Mouse (Mus musculus) CH12.LX (cell line): Measurements from ENCODE around the gene Gm815. TPM values are rescaled to one million over a fixed set of nuclear protein-coding genes. Genes with fewer than 3 reads are reported as not detected.

Experiments
- DNase-seq: peaks from one replicate; pipeline ENCODE4 v3.0.0-alpha.2; 2013; ENCODE audit errors: extremely low read depth
- H3K27ac ChIP-seq: 2 replicates; pipeline ENCODE4 v1.5.1; 2012; ENCODE audit warnings: low read depth, mild to moderate bottlenecking, control low read depth, moderate library complexity; ENCODE audit not compliant: insufficient read depth
- H3K27me3 ChIP-seq: replicated peaks from 2 replicates; pipeline ENCODE3; 2012; ENCODE audit warnings: inconsistent platforms
- H3K36me3 ChIP-seq, 2 experiments: replicated peaks in 1 of 2; 2 replicates each; pipeline versions ENCODE3 to v1.6.1; 2012; ENCODE audit warnings: inconsistent platforms in 1 of 2, low read length in 1 of 2, mild to moderate bottlenecking in 1 of 2, mixed read lengths in 1 of 2, moderate library complexity in 1 of 2; ENCODE audit not compliant: control insufficient read depth in 1 of 2, insufficient read depth in 1 of 2
- H3K4me1 ChIP-seq, 2 experiments: 2 replicates each; pipeline ENCODE4 v1.6.1; 2012; ENCODE audit warnings: inconsistent platforms in 1 of 2, moderate library complexity in 1 of 2; ENCODE audit not compliant: insufficient read depth in 2 of 2, control insufficient read depth in 1 of 2
- H3K4me2 ChIP-seq: 2 replicates; pipeline ENCODE4 v1.6.1; 2012; ENCODE audit warnings: low read depth, mild to moderate bottlenecking, control low read depth; ENCODE audit not compliant: poor library complexity, insufficient read depth, severe bottlenecking
- H3K4me3 ChIP-seq, 3 experiments: fragments of 150-350 bp in 1 of 3; sonication (generic) in 1 of 3; replicated peaks in 1 of 3; 2 replicates each; pipeline versions ENCODE3 to v1.5.1; 2011 to 2012; ENCODE audit warnings: low read depth in 2 of 3, low read length in 2 of 3, mild to moderate bottlenecking in 2 of 3, moderate library complexity in 2 of 3, control low read depth in 1 of 3, improper control_type of control experiment in 1 of 3, inconsistent platforms in 1 of 3, mixed read lengths in 1 of 3; ENCODE audit not compliant: poor library complexity in 1 of 3
- H3K79me2 ChIP-seq: replicated peaks from 2 replicates; pipeline ENCODE4 v1.6.1; 2012; ENCODE audit warnings: mild to moderate bottlenecking, moderate library complexity; ENCODE audit not compliant: control insufficient read depth, poor library complexity, insufficient read depth, severe bottlenecking; ENCODE audit errors: extremely low read depth
- H3K9ac ChIP-seq: 2 replicates; pipeline ENCODE4 v1.6.1; 2012; ENCODE audit warnings: low read depth, mild to moderate bottlenecking, control low read depth, moderate library complexity; ENCODE audit not compliant: insufficient read depth
- H3K9me3 ChIP-seq: replicated peaks from 2 replicates; pipeline ENCODE3; 2012; ENCODE audit warnings: low read length, inconsistent platforms, mixed read lengths
- BHLHE40 ChIP-seq: IDR thresholded peaks from 2 replicates; pipeline ENCODE4 v1.6.1; 2011; ENCODE audit warnings: mild to moderate bottlenecking, low read depth, low read length, improper control_type of control experiment
- E2F4 ChIP-seq: IDR thresholded peaks from 2 replicates; pipeline ENCODE4 v1.6.1; 2011; ENCODE audit warnings: low read depth, low read length, improper control_type of control experiment; ENCODE audit not compliant: insufficient replicate concordance
- EP300 ChIP-seq: IDR thresholded peaks from 2 replicates; pipeline ENCODE4 v1.6.1; 2011; ENCODE audit warnings: low read length, improper control_type of control experiment
- ETS1 ChIP-seq: conservative IDR thresholded peaks from 2 replicates; pipeline ENCODE4 v1.6.1; 2012; ENCODE audit warnings: low read depth, mild to moderate bottlenecking, inconsistent platforms, low read length, improper control_type of control experiment, moderate library complexity
- GABPA ChIP-seq: IDR thresholded peaks from 2 replicates; pipeline ENCODE4 v1.6.1; 2012; ENCODE audit warnings: low read depth, low read length, improper control_type of control experiment, inconsistent platforms; ENCODE audit not compliant: insufficient replicate concordance
- HCFC1 ChIP-seq: IDR thresholded peaks from 2 replicates; pipeline ENCODE4 v1.6.1; 2012; ENCODE audit warnings: low read depth, mild to moderate bottlenecking, inconsistent platforms, low read length, improper control_type of control experiment
- IRF4 ChIP-seq: IDR thresholded peaks from 2 replicates; pipeline ENCODE4 v1.6.1; 2014; ENCODE audit warnings: low read depth, mild to moderate bottlenecking, inconsistent platforms, low read length, improper control_type of control experiment
- JUN ChIP-seq: IDR thresholded peaks from 2 replicates; pipeline ENCODE4 v1.6.1; 2011; ENCODE audit warnings: low read depth, mild to moderate bottlenecking, low read length, improper control_type of control experiment, moderate library complexity; ENCODE audit not compliant: insufficient read depth
- KAT2A ChIP-seq: IDR thresholded peaks from 2 replicates; pipeline ENCODE4 v1.6.1; 2012; ENCODE audit warnings: low read length, improper control_type of control experiment, inconsistent platforms; ENCODE audit not compliant: insufficient replicate concordance
- MAX ChIP-seq: IDR thresholded peaks from 2 replicates; pipeline ENCODE4 v1.6.1; 2011; ENCODE audit warnings: low read length, improper control_type of control experiment
- MYC ChIP-seq: IDR thresholded peaks from 2 replicates; pipeline ENCODE4 v1.6.1; 2011; ENCODE audit warnings: low read depth, mild to moderate bottlenecking, improper control_type of control experiment, low read length
- NELFE ChIP-seq: IDR thresholded peaks from 2 replicates; pipeline ENCODE4 v1.6.1; 2011; ENCODE audit warnings: low read depth, low read length, improper control_type of control experiment
- NRF1 ChIP-seq: IDR thresholded peaks from 2 replicates; pipeline ENCODE4 v1.6.1; 2014; ENCODE audit warnings: low read depth, mild to moderate bottlenecking, inconsistent platforms, low read length, improper control_type of control experiment, moderate library complexity
- PAX5 ChIP-seq: IDR thresholded peaks from 2 replicates; pipeline ENCODE4 v1.6.1; 2012; ENCODE audit warnings: low read length, inconsistent platforms, mixed read lengths
- RAD21 ChIP-seq: IDR thresholded peaks from 2 replicates; pipeline ENCODE4 v1.6.1; 2011; ENCODE audit warnings: low read depth, mild to moderate bottlenecking, low read length, improper control_type of control experiment, moderate library complexity
- RCOR1 ChIP-seq: conservative IDR thresholded peaks from 2 replicates; pipeline ENCODE4 v1.6.1; 2012; ENCODE audit warnings: low read depth, mild to moderate bottlenecking, inconsistent platforms, low read length, improper control_type of control experiment
- SIN3A ChIP-seq: IDR thresholded peaks from 2 replicates; pipeline ENCODE4 v1.6.1; 2012; ENCODE audit warnings: low read length, improper control_type of control experiment, inconsistent platforms
- TBP ChIP-seq: conservative IDR thresholded peaks from 2 replicates; pipeline ENCODE4 v1.6.1; 2011; ENCODE audit warnings: low read depth, low read length, improper control_type of control experiment
- TCF12 ChIP-seq: IDR thresholded peaks from 2 replicates; pipeline ENCODE4 v1.6.1; 2014; ENCODE audit warnings: low read depth, mild to moderate bottlenecking, inconsistent platforms, low read length, improper control_type of control experiment
- USF1 ChIP-seq: IDR thresholded peaks from 2 replicates; pipeline ENCODE4 v1.6.1; 2014; ENCODE audit warnings: low read depth, mild to moderate bottlenecking, inconsistent platforms, low read length, improper control_type of control experiment
- USF2 ChIP-seq: conservative IDR thresholded peaks from 2 replicates; pipeline ENCODE4 v1.6.1; 2011; ENCODE audit warnings: low read depth, low read length, improper control_type of control experiment
- ZKSCAN1 ChIP-seq: IDR thresholded peaks from 2 replicates; pipeline ENCODE4 v1.6.1; 2012; ENCODE audit warnings: low read depth, inconsistent platforms, low read length, improper control_type of control experiment, borderline replicate concordance
- ZMIZ1 ChIP-seq: IDR thresholded peaks from 2 replicates; pipeline ENCODE4 v1.6.1; 2012; ENCODE audit warnings: low read depth, mild to moderate bottlenecking, inconsistent platforms, low read length, improper control_type of control experiment
- ZNF384 ChIP-seq: IDR thresholded peaks from 2 replicates; pipeline ENCODE4 v1.6.1; 2012; ENCODE audit warnings: low read depth, low read length, improper control_type of control experiment, inconsistent platforms
- dilution Hi-C: fragments of 300-500 bp; cut with MboI; formaldehyde crosslinking; loops from 2 replicates; pipeline ENCODE4 v1.14.3; 2020; ENCODE audit warnings: low sequenced_read_pairs; ENCODE audit not compliant: extremely low pct_unique_long_range_greater_than_20kb, extremely low pct_ligation_motif_present
- in situ Hi-C: fragments of 300-500 bp; cut with MboI; formaldehyde crosslinking; loops from 3 replicates; pipeline ENCODE4 v1.14.3; 2019; ENCODE audit warnings: low sequenced_read_pairs, low pct_ligation_motif_present, low pct_unique_long_range_greater_than_20kb, mixed read lengths
- polyA plus RNA-seq: library from polyadenylated mRNA; unstranded; fragments of >175 nt; gene quantifications from 2 replicates; pipeline ENCODE4 v1.2.1, GENCODE M21; 2012; ENCODE audit warnings: low read depth; ENCODE audit not compliant: insufficient read length
- total RNA-seq, 2 experiments: library from RNA; depleted of rRNA; stranded (reverse); fragments of 300-350 nt in 1 of 2; fragments of >200 nt in 1 of 2; gene quantifications; 2 replicates each; pipeline ENCODE4 v1.2.3; 2012 to 2014

The Gm815 gene
- total and polyA plus RNA-seq, 3 experiments = not detected

- Histone ChIP-seq H3K9ac (no peak overlapping the region), H3K27ac (no peak overlapping the region), H3K4me1 (peaks cover 2 to 31% of the 10 kb centered on the region in 2 experiments; a peak in 3 of 4 replicates), H3K36me3 (no peaks in the 10 kb centered on the region), H3K4me2 (no peak overlapping the region)
- dilution Hi-C loops = no loop called here
- no peak for TF ChIP-seq E2F4
- TF ChIP-seq ZNF384 = no peak
- no peak for TF ChIP-seq TCF12
- TF ChIP-seq ZKSCAN1 = no peak
- no peak for TF ChIP-seq USF1
- TF ChIP-seq PAX5 = no peak
- no peak for TF ChIP-seq MAX
- no peak for TF ChIP-seq JUN
- no peak for TF ChIP-seq KAT2A
- TF ChIP-seq BHLHE40 = no peak
- no peak for TF ChIP-seq RCOR1
- TF ChIP-seq USF2 = no peak
- no peak for TF ChIP-seq HCFC1
- no peak for TF ChIP-seq NELFE
- no peak for TF ChIP-seq TBP
- TF ChIP-seq IRF4 = no peak
- no peak for TF ChIP-seq MYC
- TF ChIP-seq NRF1 = no peak
- TF ChIP-seq ZMIZ1 = no peak
- TF ChIP-seq, all 38 proteins: peak for 0
- no peak for DNase-seq
- in situ Hi-C loops = no loop called here
- no peaks in the 10 kb centered on the region for H3K27me3 ChIP-seq
- H3K4me3 ChIP-seq = no peak overlapping the region
- no peaks in the 10 kb centered on the region for H3K79me2 ChIP-seq
- no peaks in the 10 kb centered on the region for H3K9me3 ChIP-seq
Measured at GRCm38 (mm10) chr19:26854661-26855060, 31.0 kb upstream of the Gm815 start.

GRCm38 (mm10) chr19:26855152-26855551, 30.5 kb upstream of the Gm815 start:
- in situ Hi-C loops = no loop called here
- peaks cover 2 to 28% of the 10 kb centered on the region in 2 experiments; a peak in 3 of 4 replicates for H3K4me1 ChIP-seq
- no peak for TF ChIP-seq MYC
- TF ChIP-seq USF1 = no peak
- TF ChIP-seq TCF12 = no peak
- no peak for TF ChIP-seq MAX
- no peak for TF ChIP-seq ETS1
- TF ChIP-seq BHLHE40 = no peak
- TF ChIP-seq USF2 = no peak
- TF ChIP-seq SIN3A = no peak
- no peak for TF ChIP-seq EP300
- no peak for TF ChIP-seq NELFE
- no peak for TF ChIP-seq GABPA
- no peak for TF ChIP-seq RAD21
- TF ChIP-seq, all 38 proteins: peak for 0

More at GRCm38 (mm10) chr19:26855152-26855551, 30.5 kb upstream of the Gm815 start:
- no peaks in the 10 kb centered on the region for H3K9me3 ChIP-seq
- dilution Hi-C loops = no loop called here
- H3K27ac ChIP-seq = no peak overlapping the region
- no peaks in the 10 kb centered on the region for H3K36me3 ChIP-seq
- no peak overlapping the region for H3K4me2 ChIP-seq
- no peak overlapping the region for H3K4me3 ChIP-seq
- no peak overlapping the region for H3K9ac ChIP-seq
- no peaks in the 10 kb centered on the region for H3K79me2 ChIP-seq
- H3K27me3 ChIP-seq = no peaks in the 10 kb centered on the region
- no peak for DNase-seq
